Mouse (Mus musculus) duodenum, adult 2 months (tissue): Measurements from ENCODE around the gene Cd109. TPM values are rescaled to one million over a fixed set of nuclear protein-coding genes. Genes with fewer than 3 reads are reported as not detected.

Experiments used
- polyA plus RNA-seq: library from polyadenylated mRNA; depleted of rRNA; stranded (reverse); fragments of >200 nt; gene quantifications from 2 replicates; pipeline ENCODE4 v1.2.3, GENCODE M21; 2012; ENCODE audit warnings: low replicate concordance; rRNA removed

Cd109 gene
- polyA plus RNA-seq: 0.20 and 0.77 TPM in 2 replicates

GRCm38 (mm10) chr9:78615401-78616021 is at the start of gene Cd109:
Gene Cd109 (plus strand): TSS chr9:78615546.

GRCm38 (mm10) chr9:78587914-78588313 is 27.4 kb upstream of the Cd109 start, which contains the start of gene Slc17a5:
Gene Slc17a5 (minus strand): TSS chr9:78588041.

Other genes starting within 250 kb of the Cd109 start
- not detected in 2 replicates for gene Dppa5a, start 247.4 kb upstream of the Cd109 start, polyA plus RNA-seq
- gene Ooep, start 236.8 kb upstream of the Cd109 start, polyA plus RNA-seq: not detected in 2 replicates
- 0.06 TPM in 1 of 2 replicates, not detected in the other for gene Ddx43, start 219.8 kb upstream of the Cd109 start, polyA plus RNA-seq
- gene Cgas, start 172.3 kb upstream of the Cd109 start, polyA plus RNA-seq: 0.31 and 0.82 TPM in 2 replicates
- 6.1 and 22.4 TPM in 2 replicates for gene Mto1, start 167.3 kb upstream of the Cd109 start, polyA plus RNA-seq
- 0.32 TPM in 1 of 2 replicates, not detected in the other for gene Gm17324, start 166.8 kb upstream of the Cd109 start, polyA plus RNA-seq
- 612 and 875 TPM in 2 replicates for gene Eef1a1, start 126.4 kb upstream of the Cd109 start, polyA plus RNA-seq
- 4.7 and 5.2 TPM in 2 replicates for gene Slc17a5, start 27.5 kb upstream of the Cd109 start, polyA plus RNA-seq